Mouse (Mus musculus) ovary, adult 18-20 months (tissue): ENCODE data around the gene Them5.

Experiments used
- DNase-seq: peaks from one replicate; pipeline ENCODE4 v3.0.0; 2022; ENCODE audit warnings: low spot score, mixed read lengths

Them5 gene

DNA sequence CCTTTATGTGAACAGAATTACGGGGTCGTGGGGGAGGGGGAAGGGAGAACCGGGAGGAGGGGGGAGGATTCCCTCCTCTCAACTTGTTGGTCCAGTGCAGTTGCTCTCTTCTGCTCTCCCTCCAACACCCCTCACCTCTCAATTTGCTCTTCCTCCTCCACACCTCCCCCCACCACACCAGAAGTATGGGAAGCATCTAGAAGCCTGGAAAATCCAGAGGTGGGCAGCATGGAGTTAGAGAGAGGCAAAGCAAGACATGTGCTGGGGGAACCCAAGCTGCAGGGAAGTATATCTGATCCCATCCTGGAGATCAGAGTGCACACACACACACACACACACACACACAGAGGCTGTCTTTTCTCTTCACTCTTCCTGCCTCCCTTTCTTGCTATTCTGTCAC is 30.1 kb downstream of the Them5 start:
- no peak for DNase-seq

DNA sequence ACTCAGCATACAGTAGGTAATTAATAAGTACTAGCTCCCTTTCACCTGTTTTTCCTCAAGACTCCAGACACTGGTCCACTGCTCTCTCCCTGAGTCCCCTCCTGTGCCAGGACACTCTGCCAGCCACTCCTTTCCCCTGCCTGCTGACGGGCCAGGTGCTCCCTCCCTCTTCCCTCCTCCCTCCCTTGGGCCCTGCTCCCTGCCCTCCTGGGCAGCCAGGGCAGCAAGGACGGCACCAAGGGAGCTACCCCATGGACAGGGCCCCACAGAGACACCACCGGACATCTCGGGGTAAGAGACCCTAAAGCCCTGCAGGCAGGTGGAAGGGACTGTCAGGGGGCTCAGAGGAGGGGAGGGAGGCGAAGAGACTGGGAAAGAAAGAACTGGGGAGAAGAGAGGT is 30.7 kb downstream of the Them5 start, which contains the start of gene Rorc:
TSS of gene Rorc (plus strand) at position 154 of the 400 bp plus-strand sequence.
- peak; percentile 29 for DNase-seq

DNA sequence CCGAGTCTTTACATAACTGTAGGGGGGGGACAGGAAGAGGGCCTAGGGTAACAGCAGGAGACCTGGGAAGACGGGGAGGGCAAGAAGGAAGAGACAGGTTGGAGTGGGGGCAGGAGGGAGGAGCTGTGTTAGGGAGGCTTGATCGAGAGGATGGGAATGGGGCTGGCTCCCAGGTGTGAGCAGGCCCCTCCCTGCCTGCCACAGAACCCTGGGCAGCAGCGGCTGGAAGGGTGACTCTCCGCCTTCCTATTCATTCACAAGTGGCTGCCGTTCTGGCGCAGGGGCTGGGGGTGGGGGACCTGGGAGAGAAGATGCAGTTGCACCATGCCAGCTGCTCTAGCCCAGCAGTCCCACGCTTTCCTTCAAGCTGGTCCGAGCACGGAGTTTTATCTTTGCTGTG is 31.2 kb downstream of the Them5 start:
- no peak for DNase-seq

GRCm38 (mm10) chr3:94373597-94374011 is 31.7 kb downstream of the Them5 start:
- DNase-seq, result no peak

DNA sequence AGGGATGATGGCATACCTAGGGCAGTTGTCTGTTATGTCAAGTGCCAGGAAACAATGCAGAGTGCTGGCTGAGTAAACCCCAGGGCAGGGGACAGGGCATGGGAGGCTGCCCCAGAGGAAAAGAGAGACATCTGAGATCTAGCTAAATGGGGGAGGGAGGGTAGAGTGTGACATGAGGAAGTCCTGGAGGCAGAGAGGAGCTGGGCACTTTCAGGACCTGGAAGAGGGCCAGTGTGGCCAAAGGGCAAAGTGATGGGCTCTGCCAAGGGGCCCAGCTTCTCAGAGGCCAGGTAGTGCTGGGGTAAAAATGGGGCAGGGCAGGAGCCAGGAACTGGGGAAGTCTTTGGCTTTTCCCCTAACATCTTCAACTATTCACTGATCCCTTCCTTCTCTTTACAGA is 32.7 kb downstream of the Them5 start:
- no peak for DNase-seq

GRCm38 (mm10) chr3:94375146-94375545 is 33.2 kb downstream of the Them5 start:
- DNase-seq, result peak; percentile 42

DNA sequence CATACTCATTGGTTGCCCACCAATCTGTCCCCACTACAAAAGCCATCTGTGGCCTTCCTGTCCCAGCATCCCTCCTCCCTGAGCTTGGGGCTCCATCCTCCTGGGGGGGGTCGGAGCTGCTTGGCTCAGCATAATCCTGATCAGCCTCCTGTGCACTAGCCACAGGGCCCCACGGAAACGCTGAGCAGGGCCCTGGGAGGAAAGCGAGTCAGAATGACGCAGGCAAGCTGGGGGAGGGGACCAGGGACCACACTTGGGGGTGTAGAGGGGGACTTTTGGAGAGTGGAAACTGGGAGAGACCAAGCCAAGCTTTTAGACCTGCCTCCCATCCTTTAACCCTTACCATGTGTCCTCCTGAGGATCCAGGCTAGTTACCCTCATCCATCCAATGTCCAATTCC is 34.0 kb downstream of the Them5 start:
- DNase-seq, result no peak

GRCm38 (mm10) chr3:94377028-94377923 is 35.4 kb downstream of the Them5 start:
- DNase-seq, result no peak

DNA sequence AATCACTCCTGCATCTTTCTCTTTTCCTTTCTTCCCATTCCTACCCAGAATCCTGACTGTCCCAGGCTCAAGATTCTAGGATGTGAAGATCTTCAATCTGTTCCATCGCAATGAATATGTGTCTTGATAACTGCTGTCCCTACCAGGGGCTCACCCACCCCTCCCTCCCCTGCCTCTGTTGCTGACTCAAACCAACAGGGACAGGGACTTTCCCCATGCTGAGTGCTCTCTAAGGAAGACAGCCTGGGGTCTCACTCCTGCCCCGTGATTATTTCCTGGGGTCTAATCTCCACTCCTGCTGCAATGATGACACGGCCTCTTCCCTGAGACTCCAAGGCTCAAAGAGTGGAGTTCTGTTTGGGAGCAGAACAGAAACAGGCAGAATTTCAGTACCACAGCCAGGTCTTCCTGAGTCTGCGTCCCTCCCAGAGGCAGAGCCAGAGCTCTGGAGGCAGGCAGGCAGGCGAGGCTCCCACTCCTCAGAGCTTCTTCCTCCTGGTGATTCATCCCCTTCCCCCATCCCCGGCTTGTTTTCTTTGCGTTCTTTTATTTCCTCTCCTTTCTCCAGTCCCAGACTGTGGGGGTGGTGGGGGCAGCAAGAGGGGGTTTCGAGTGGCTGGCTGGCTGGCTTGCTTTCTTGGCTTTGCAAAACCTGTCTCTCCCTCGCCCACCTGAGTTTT is 38.1 kb downstream of the Them5 start:
- no peak for DNase-seq

GRCm38 (mm10) chr3:94382308-94382707 is 40.4 kb downstream of the Them5 start:
- no peak for DNase-seq

DNA sequence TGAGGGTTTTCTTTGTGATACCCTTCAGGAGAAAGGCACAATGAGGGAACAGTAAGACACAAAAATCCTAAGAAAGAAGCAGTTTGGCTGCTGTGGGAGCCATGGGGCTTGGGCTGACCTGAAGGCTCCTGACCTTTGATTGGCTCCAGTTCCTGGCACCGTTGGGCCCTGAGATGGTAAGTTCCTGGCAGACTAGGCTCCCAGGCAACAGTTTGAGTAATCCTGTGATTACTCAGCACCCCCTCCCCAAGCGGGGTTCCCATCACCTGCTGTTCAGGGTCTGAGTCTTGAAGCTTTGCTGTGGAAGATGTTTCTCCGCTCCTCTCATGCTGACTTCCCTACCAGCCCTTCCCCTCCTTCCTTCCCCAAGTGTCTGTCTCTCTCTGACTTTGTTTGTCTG is 41.6 kb downstream of the Them5 start:
- DNase-seq, result no peak

- DNase-seq, result no peak
These were observed 44.8 kb downstream of the Them5 start for GRCm38 (mm10) chr3:94386671-94387070.

DNA sequence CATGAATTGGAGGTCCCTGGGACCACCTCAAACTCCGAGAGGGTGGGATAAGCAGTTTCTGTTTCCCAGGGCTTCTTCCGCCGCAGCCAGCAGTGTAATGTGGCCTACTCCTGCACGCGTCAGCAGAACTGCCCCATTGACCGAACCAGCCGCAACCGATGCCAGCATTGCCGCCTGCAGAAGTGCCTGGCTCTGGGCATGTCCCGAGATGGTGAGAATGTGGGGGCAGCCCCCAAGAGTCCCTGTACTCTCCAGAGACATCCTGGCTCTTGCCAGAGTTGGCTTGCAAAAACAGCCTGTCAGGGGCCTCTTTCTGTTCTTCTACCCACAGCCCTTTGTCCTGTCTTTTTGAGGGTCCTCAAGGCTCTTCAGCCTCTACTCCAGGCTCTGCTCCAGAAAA is 45.5 kb downstream of the Them5 start:
- DNase-seq, result no peak

- DNase-seq, result no peak
These were observed 46.1 kb downstream of the Them5 start for GRCm38 (mm10) chr3:94388047-94388446.

- no peak for DNase-seq
These were observed 47.5 kb downstream of the Them5 start for GRCm38 (mm10) chr3:94389420-94389819.

GRCm38 (mm10) chr3:94391001-94391400 is 49.1 kb downstream of the Them5 start:
- DNase-seq, result no peak

- DNase-seq, result no peak
These were observed 50.2 kb downstream of the Them5 start for GRCm38 (mm10) chr3:94392128-94392527.

DNA sequence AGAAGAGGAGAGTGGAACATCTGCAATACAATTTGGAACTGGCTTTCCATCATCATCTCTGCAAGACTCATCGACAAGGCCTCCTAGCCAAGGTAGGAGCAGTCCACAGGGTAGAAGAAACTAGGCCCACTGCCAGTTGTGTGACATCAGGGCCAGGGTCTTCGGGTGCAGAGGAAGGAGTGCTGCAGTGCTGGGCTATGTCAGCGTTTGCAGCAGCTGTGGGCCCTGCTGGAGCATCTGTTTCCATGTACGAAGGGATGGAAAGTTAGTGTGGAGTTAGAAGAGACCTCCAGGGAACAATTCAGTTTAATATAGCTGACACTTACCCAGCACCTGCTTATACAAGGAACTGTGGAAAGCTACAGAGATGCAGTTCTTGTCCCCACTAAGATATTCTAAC is 51.1 kb downstream of the Them5 start:
- DNase-seq, result no peak

DNA sequence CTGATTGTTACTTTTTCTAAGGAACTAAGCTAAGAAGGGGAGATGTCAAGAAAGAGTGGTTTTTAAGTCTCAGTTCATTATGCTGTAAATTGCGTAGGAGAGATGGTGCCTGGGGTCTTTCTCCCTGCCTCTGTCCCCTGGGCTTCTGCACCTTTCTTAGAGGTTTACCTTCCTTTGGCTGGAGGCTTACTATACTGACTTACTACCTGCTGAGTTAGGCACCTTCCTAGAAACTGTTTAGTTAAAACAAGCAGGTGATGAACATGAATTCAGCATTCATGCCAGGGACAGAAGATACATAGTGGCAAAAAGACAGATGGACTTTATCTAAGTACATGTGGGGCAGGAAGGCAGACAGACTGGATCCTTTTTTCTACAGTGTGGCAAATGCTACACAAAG is 54.4 kb downstream of the Them5 start:
- DNase-seq, result no peak

DNA sequence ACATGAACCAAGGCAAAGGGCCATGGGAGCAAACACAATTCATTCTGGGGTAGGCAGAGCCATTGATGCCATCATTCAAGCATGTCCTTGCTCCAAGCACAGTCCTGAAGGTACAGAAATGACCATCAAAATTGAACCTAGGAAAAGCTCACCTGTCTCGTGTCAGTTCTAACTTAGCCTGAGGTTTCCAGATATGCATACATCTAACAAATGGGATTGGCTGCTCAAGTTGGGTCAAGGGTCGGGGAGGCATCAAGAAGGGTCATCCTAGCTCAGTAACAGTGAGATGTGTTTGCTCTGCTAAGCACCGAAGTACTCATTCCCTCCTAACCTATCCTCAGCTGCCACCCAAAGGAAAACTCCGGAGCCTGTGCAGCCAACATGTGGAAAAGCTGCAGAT is 55.0 kb downstream of the Them5 start:
- DNase-seq, result no peak
